Mouse (Mus musculus): ENCODE measurements around the gene Gm49510. TPM values are rescaled to one million over a fixed set of nuclear protein-coding genes. Genes with fewer than 3 reads are reported as not detected.
A peak's percentile ranks its signal among the peaks of the same experiment; 100 is the strongest.

Gene Gm49510
- polyA plus RNA-seq, 1 experiment from 2014 or later = 0.50 TPM

GRCm38 (mm10) chr15:78881828-78882227 lies 17.6 kb upstream of the Gm49510 start:
- no peaks in the 10 kb centered on the region for H3K27me3 ChIP-seq
- 86% methylated on average over 3 of the region's 3 CpGs for WGBS
- no peak overlapping the region for H3K27ac ChIP-seq
- no peak overlapping the region for H3K4me3 ChIP-seq
- no peaks in the 10 kb centered on the region for H3K9me3 ChIP-seq
- H3K9ac ChIP-seq = no peak overlapping the region
- ATAC-seq (ENCODE audit: insufficient number of reproducible peaks, low FRiP score, low TSS enrichment, low read depth) = no peak
- peaks cover 68% of the 10 kb centered on the region for H3K36me3 ChIP-seq
- H3K4me2 ChIP-seq = no peak overlapping the region
- peaks cover 23% of the 10 kb centered on the region for H3K4me1 ChIP-seq

GRCm38 (mm10) chr15:78889401-78889853 lies 10.0 kb upstream of the Gm49510 start:
- Histone ChIP-seq H3K27ac (no peak overlapping the region), H3K9ac (no peak overlapping the region), H3K4me1 (peaks cover 26% of the 10 kb centered on the region), H3K36me3 (peaks cover 92% of the 10 kb centered on the region), H3K4me3 (no peak overlapping the region), H3K27me3 (no peaks in the 10 kb centered on the region), H3K9me3 (no peaks in the 10 kb centered on the region), H3K4me2 (no peak overlapping the region)
- ATAC-seq (ENCODE audit: insufficient number of reproducible peaks, low FRiP score, low TSS enrichment, low read depth) = no peak
- WGBS = 38% methylated on average over 13 of the region's 13 CpGs

DNA sequence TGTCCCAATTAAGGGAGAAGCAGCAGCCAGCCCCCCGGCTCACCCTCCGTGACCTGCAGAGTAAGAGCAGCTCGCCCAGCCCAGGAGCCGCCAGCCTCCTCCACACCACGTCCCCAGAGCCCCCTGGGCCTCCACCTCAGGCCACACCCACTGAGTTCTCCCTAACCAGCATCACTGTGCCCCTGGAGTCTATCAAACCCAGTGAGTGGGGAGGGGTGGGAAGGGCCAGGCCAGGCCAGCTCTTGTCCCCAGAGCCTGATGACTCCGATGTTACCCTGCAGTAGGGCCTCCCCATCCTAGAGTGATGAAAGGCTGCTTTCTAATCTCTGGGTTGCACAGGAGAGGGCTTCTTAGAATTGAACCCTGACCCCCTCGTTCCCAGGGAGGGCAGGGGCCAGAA lies 7.0 kb upstream of the Gm49510 start:
- Histone ChIP-seq H3K4me1 (peaks cover 53% of the 10 kb centered on the region), H3K4me3 (no peak overlapping the region), H3K4me2 (no peak overlapping the region), H3K27ac (no peak overlapping the region), H3K9ac (no peak overlapping the region), H3K9me3 (no peaks in the 10 kb centered on the region), H3K27me3 (no peaks in the 10 kb centered on the region), H3K36me3 (peaks cover 71% of the 10 kb centered on the region)
- no peak for ATAC-seq (ENCODE audit: insufficient number of reproducible peaks, low FRiP score, low TSS enrichment, low read depth)
- 54% methylated on average over 7 of the region's 7 CpGs for WGBS

DNA sequence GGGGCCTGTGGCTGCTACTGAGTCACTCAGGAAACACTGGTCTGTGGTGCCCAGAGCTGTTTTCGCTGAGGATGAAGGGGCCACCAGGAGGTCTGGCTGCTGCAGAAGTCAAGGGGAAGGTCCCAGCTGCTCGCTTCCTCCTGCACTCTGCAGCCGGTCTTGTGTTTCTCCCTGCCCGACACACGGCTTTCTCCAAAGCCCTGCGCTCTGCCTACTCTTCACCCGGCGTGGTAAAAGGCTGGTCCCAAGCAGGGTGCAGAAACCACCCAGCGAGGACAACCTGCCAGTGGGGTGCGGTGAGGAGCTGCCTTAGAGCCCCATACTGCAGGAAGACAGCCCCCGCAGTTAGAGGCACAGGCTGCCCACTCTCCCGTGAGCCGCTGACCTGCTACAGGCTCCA lies 4.7 kb upstream of the Gm49510 start:
- no peak for ATAC-seq (ENCODE audit: insufficient number of reproducible peaks, low FRiP score, low TSS enrichment, low read depth)
- H3K4me3 ChIP-seq = no peak overlapping the region
- peaks cover 51% of the 10 kb centered on the region for H3K36me3 ChIP-seq
- H3K9me3 ChIP-seq = no peaks in the 10 kb centered on the region
- H3K4me1 ChIP-seq = peaks cover 66% of the 10 kb centered on the region
- no peak overlapping the region for H3K9ac ChIP-seq
- H3K27me3 ChIP-seq = no peaks in the 10 kb centered on the region
- peak overlapping the region; percentile 65; the same call in 1 of the 2 replicates for H3K27ac ChIP-seq
- no peak overlapping the region for H3K4me2 ChIP-seq
- 68% methylated on average over 13 of the region's 13 CpGs for WGBS

GRCm38 (mm10) chr15:78895741-78896140 lies 3.7 kb upstream of the Gm49510 start:
- WGBS = 70% methylated on average over 2 of the region's 2 CpGs
- Histone ChIP-seq H3K27me3 (no peaks in the 10 kb centered on the region), H3K4me3 (no peak overlapping the region), H3K4me1 (peaks cover 73% of the 10 kb centered on the region), H3K4me2 (no peak overlapping the region), H3K27ac (peak overlapping the region; percentile 65), H3K9ac (no peak overlapping the region), H3K9me3 (no peaks in the 10 kb centered on the region), H3K36me3 (peaks cover 43% of the 10 kb centered on the region)
- ATAC-seq (ENCODE audit: insufficient number of reproducible peaks, low FRiP score, low TSS enrichment, low read depth) = no peak

DNA sequence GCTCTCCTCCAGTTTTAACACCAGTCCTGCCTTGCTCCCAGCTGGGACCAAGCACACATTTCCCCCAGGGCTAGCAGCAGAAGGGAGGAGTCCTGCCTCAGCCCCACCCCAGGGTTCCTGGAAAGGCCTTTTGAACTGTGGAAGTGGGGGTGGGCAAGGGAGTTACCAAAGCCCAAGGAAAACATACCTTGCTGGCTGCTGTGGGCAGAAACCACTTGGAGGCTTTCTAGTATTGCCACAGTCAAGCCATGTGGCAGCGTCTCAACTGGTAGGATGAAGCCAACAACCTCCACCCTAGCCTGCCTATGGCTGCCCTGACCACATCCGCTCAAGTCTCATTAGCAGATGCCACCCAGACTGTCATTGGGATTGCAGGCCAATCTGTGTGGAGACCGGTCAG lies 3.3 kb upstream of the Gm49510 start:
- Histone ChIP-seq H3K4me1 (peaks cover 77% of the 10 kb centered on the region), H3K27ac (peak overlapping the region; percentile 65), H3K4me2 (no peak overlapping the region), H3K36me3 (peaks cover 39% of the 10 kb centered on the region), H3K4me3 (no peak overlapping the region), H3K9ac (no peak overlapping the region), H3K27me3 (no peaks in the 10 kb centered on the region), H3K9me3 (no peaks in the 10 kb centered on the region)
- ATAC-seq (ENCODE audit: insufficient number of reproducible peaks, low FRiP score, low TSS enrichment, low read depth) = no peak
- 76% methylated on average over 3 of the region's 3 CpGs for WGBS

GRCm38 (mm10) chr15:78897488-78897887 lies 2.0 kb upstream of the Gm49510 start:
- Histone ChIP-seq H3K9ac (no peak overlapping the region), H3K4me3 (no peak overlapping the region), H3K27me3 (no peaks in the 10 kb centered on the region), H3K27ac (no peak overlapping the region), H3K4me2 (no peak overlapping the region), H3K9me3 (no peaks in the 10 kb centered on the region), H3K36me3 (peaks cover 30% of the 10 kb centered on the region), H3K4me1 (peaks cover 83% of the 10 kb centered on the region)
- 89% methylated on average over 4 of the region's 4 CpGs for WGBS
- ATAC-seq (ENCODE audit: insufficient number of reproducible peaks, low FRiP score, low TSS enrichment, low read depth) = no peak

- whole genome bisulfite sequencing = 48% methylated on average over 6 of the region's 6 CpGs
- Histone ChIP-seq H3K27ac (peak overlapping the region; percentile 82), H3K4me3 (peak overlapping the region; percentile 85), H3K36me3 (peaks cover 29% of the 10 kb centered on the region), H3K27me3 (no peaks in the 10 kb centered on the region), H3K4me2 (peak overlapping the region; percentile 76), H3K9me3 (no peaks in the 10 kb centered on the region), H3K4me1 (peaks cover 83% of the 10 kb centered on the region), H3K9ac (no peak overlapping the region)
- ATAC-seq (ENCODE audit: insufficient number of reproducible peaks, low FRiP score, low TSS enrichment, low read depth) = no peak
These were observed 913 bp upstream of the Gm49510 start for GRCm38 (mm10) chr15:78898507-78899001.

DNA sequence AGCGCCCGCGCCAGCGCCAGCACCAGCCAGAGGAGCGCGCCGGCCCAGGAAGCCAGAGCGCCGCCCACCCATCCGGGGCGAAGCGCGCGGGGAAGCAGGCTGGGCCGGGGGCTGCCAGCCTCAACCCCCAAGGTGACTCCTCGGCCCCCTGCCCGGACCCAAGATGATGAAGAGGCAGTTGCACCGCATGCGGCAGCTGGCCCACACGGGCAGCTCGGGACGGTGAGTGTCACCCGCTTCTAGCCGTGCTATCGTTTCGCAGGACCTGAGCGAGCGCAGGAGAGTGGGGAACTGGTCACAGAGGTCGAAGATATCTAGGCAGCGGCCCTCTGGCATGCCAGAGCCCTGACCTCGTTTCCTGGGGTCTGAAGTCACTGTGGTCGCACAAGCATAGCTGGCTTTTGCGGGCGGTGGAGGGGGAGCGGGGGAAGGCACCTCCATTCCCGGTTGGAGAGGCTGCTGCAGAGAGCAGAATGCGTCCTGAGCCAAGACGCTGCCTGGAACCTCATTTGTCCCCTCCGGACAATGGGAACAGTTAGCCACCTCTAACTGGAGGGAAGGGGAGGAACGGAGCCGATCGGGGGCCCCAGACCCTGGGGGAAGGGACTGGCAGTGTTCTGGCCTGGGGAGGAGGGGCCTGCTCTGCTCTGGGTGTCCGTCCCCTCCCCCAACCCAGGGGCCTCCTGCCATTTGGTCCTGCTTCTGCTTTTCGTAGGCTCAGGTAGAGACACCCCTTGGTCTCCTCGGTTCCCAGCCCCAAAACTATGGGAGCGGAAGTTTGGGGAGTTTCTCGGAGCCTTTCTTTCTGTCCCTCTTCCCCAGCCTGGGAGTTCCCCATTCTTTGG lies 495 bp downstream of the Gm49510 start, which contains the start of gene Sh3bp1:
Gene Sh3bp1 (plus strand): TSS at position 29 of the 845 bp plus-strand sequence.
- peak within 1 kb of the TSS; percentile 85 for H3K4me3 ChIP-seq
- H3K27ac ChIP-seq = peak within 1 kb of the TSS; percentile 82
- ATAC-seq (ENCODE audit: insufficient number of reproducible peaks, low FRiP score, low TSS enrichment, low read depth) = peak; percentile 46; the same call in 1 of the 2 replicates
- peak within 1 kb of the TSS; percentile 76 for H3K4me2 ChIP-seq
- peaks cover 70% of the 10 kb centered on the region for H3K4me1 ChIP-seq
- H3K36me3 ChIP-seq = peaks cover 35% of the 10 kb centered on the region
- H3K9ac ChIP-seq = peak within 1 kb of the TSS; percentile 81
- H3K27me3 ChIP-seq = no peaks in the 10 kb centered on the region
- no peaks in the 10 kb centered on the region for H3K9me3 ChIP-seq
- under 1% methylated on average over 47 of the region's 47 CpGs for WGBS

GRCm38 (mm10) chr15:78900585-78901421 lies 1.3 kb downstream of the Gm49510 start:
- H3K9me3 ChIP-seq = no peaks in the 10 kb centered on the region
- 9% methylated on average over 18 of the region's 18 CpGs for WGBS
- H3K4me1 ChIP-seq = peaks cover 62% of the 10 kb centered on the region
- peak overlapping the region; percentile 81 for H3K9ac ChIP-seq
- H3K36me3 ChIP-seq = peaks cover 37% of the 10 kb centered on the region
- H3K4me2 ChIP-seq = peak overlapping the region; percentile 76
- peak; percentile 3; the same call in 1 of the 2 replicates for ATAC-seq (ENCODE audit: insufficient number of reproducible peaks, low FRiP score, low TSS enrichment, low read depth)
- no peaks in the 10 kb centered on the region for H3K27me3 ChIP-seq
- peak overlapping the region; percentile 85 for H3K4me3 ChIP-seq
- H3K27ac ChIP-seq = peak overlapping the region; percentile 82

GRCm38 (mm10) chr15:78901422-78901789 lies 1.9 kb downstream of the Gm49510 start:
- H3K27ac ChIP-seq = peak overlapping the region; percentile 82
- H3K9me3 ChIP-seq = no peaks in the 10 kb centered on the region
- peak overlapping the region; percentile 85 for H3K4me3 ChIP-seq
- no peaks in the 10 kb centered on the region for H3K27me3 ChIP-seq
- H3K36me3 ChIP-seq = peaks cover 43% of the 10 kb centered on the region
- peak overlapping the region; percentile 76 for H3K4me2 ChIP-seq
- H3K9ac ChIP-seq = peak overlapping the region; percentile 81; the same call in 1 of the 2 replicates
- H3K4me1 ChIP-seq = peaks cover 57% of the 10 kb centered on the region
- WGBS = 37% methylated on average over 8 of the region's 8 CpGs
- no peak for ATAC-seq (ENCODE audit: insufficient number of reproducible peaks, low FRiP score, low TSS enrichment, low read depth)
